Mouse (Mus musculus) layer of hippocampus, adult 18-20 months (tissue): ENCODE measurements around the gene Wdr81. TPM values are rescaled to one million over a fixed set of nuclear protein-coding genes. Genes with fewer than 3 reads are reported as not detected.

Source experiments
- DNase-seq, 2 experiments: peaks; one replicate each; pipeline ENCODE4 v3.0.0; 2022; ENCODE audit warnings: low spot score in 2 of 2
- total RNA-seq, 2 experiments: library from RNA; stranded (reverse); gene quantifications; 2 replicates each; pipeline ENCODE4 v1.2.3; 2021

Wdr81 gene
- total RNA-seq, 2 experiments from 2014 or later: 21.6 to 23.3 TPM

DNA sequence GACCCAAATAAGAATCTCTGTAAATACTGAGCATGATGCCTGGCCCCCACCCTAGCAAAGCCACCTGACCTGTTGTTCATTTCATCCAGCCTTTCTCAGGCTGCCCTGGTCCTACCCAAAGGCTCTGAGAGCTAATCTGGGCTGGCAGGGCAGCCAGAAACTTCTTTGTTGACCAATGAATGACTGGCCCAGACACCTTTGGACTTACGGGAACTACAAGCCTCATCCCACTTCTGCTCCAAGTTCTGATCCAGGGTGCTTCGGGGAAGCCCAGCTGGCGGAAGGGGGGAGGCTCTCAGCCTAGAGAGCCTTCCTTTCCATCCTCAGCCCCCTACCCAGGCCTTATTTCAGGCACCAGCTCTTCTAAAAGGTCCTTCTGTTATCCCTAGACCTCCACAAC, 15.7 kb downstream of the Wdr81 start:
- DNase-seq: no peak

DNA sequence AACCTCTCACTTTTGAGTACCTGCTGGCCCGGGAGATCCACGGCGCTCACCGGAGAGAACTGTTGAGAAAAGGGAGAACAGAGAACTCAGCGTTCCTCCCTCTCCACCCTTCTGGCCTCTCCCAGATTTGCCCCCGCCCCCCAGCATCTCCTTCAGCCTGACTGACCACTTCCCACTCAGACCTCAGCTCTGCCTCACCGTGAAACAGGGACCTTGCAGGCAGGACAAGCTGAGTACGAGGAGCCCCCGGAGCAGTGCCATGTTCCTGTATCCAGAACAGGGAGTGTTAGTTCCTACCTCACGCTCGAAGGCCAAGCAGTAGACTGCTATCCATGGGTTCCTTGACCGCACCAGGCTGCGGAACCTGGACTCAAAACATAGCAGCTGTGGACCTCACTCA, 16.3 kb downstream of the Wdr81 start:
- DNase-seq: no peak

DNA sequence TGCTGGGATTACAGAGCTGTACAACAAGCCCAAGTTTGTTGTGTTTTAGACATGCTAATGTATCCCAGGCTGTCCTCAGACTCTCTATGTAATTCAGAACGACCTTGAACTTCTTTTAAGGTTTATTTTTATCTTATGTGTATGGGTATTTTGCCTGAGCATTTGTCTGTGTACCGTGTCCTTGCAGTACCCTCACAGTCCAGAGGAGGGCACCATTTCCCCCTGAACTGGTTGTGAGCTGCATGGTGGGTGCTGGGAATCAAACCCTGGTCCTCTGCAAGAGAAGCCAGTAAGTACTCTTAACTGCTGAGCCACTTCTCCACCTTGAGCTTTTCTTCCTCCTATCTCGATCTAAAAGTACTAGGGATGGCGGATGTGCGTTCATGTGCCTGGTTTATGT, 20.4 kb downstream of the Wdr81 start:
- no peak for DNase-seq

DNA sequence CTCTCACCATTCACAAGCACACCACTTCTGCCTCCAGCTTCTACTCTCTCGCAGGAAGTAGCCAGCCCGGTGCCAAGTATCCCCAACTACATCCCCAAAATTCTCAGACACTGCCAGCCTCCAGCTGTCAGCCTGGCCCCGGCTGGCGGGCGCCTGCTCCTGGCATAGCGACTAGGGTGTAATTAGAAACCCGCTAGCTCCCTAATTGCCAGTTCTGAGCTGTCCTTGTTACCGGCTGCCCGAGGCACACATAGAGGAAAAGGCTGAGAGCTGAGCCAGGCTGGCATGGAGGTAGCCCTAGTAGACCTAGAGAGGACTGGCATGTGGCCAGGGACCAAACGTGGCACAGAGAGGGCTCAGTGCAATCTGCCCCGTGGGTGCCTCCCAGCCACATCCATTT, 23.2 kb downstream of the Wdr81 start:
- peak; percentile 58 to 80 for DNase-seq

DNA sequence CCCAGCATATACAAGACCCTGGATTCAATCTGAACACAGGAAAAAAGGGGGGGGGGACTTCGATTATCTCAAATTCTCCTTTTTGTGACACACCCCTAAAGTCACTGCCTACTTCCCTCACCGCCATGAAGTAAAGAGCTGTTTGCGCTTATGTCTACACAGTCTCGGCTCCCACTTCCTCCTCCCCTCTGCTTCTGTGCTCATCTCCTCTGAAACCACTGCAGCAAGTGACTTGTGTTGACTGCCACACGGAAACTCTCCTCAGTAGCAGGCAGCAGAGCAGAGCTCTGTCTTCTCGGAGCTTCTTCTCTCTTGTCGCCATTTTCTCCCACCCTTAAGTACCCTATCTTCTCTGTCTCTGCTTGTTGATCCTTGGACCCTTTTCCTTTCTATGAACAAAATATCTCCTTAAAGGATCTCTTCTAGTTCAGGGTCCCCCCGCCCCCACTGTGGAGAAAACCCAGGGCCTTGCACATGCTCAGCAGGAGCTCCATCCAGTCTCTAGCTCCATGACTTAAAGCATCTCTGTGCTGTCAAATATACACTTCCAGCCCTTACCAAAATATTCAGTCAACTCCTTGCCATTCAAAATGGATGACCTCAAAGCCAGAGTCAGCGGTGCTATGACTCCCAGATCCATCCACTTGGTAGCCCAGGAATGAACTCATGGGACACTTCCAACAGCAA, 25.4 kb downstream of the Wdr81 start:
- DNase-seq: no peak

DNA sequence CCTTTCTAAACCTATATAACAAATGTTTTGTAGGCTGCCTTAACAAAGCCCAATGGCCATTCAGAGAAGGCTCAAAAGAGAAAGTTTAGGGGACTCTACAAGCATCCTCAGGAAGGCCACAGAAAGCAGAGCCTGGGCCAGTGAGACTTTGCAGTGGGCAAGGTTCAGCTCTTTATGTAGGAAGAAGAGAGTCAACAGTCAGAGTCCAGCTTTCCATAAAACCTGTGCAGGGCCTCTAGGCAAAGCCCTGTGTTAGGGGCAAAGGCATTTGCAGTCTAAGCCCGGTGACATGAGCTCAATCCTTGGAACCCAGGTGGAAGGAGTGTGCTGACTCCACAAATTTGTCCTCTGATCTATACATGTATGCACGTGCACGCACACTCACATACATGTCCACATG, 30.1 kb downstream of the Wdr81 start:
- DNase-seq: no peak

DNA sequence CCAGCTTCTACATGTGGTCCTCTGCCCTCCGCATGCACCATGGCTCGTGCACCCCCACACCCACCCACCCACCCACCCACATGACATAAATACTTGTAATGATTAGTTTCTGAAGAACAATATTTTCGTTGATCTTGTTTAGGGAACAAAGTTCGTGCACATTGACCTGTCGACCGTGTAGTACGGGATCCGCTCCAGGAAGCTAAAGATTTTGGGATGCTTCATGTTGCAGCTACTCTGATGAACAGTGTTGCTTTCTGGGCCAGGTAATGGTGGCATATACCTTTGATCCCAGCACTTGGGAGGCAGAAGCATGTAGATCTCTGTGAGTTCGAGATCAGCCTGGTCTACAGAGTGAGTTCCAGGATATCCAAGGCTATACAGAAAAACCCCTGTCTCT, 30.5 kb downstream of the Wdr81 start:
- DNase-seq: no peak

DNA sequence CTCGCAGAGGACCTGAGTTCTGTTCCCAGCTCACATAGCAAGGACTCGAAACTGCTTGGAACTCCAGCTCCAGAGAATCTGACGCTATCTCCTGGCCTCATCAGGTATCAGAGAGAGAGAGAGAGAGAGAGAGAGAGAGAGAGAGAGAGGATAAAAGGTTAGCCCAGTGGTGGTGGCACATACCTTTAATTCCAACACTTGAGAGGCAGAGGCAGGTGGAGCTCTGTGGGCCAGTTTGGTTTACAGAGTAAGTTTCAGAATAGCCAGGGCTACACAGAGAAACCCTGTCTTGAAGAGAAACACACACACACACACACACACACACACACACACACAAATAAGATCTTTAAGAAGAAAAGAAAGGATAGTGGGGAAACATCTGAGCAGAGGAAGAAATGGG, 31.4 kb downstream of the Wdr81 start:
- no peak for DNase-seq

DNA sequence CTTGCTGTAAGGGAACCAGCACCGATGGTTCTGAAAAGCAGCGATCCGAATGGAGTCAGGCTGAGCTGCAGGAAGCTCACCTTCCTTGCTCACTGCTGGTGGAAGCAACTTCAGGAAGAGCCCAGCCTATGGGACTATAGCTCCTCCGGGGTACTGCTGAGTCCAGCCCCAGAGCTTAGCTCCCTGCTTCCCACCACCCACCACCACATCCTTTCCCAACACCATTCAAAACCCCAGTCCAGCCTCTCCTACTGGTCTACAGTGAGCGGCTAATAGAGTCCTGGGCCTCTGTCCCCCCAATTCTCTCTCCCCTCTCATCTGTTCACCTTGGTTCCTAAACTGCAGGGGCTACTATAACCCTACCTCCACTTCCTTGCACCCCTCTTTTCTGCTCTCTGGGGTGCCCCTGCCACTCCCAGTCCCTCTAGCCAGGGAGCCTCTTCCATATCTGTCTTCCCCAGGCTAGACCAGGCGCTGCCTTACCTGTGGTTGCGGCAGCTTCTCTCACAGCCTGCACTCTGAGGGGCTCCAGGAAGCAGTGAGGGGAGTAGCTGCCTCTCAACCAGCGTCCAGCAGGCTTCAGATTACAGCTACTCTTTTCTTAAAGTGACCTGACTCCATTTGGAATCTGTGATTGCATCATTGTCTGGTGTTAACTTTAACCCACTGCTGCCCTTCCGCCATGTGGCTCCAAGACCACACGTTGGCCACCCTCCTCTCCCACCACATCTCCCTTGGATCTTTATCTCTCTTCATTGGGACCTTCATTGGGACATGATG, 32.3 kb downstream of the Wdr81 start, which contains the start of gene Serpinf1:
Gene Serpinf1, minus strand, starts transcription at position 689 of the 780 bp plus-strand sequence.
- no peak for DNase-seq

DNA sequence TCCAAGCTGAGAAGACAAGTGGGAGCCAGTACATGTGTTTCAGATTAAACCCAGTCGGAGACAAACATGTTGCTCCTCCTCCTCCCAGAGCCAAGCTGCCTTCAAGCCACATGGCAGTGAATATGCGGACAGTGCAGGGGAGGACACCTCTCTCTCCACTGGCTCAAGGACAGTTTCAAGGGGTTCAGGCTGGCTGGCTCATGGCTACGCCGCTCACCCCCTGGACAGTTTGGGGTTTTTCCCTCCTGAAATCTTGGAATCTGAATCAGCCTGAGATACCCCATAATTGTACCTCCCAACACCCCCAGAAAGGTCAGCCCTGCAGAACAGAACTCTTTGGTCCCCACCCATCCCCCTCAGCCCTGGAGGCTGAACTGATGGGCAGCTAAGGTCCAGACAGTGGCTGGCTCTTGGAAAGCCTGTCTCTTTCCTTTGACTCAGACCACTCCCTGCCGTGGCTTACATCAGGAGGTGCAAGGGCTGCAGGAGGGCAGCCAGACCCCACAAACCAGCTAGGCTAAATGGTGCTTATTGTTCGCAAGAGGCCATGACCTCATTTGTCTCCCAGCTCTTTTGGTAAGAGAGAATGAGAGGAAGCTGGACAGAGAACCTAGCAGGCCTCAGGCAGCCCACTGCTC, 33.0 kb downstream of the Wdr81 start:
- DNase-seq: no peak

DNA sequence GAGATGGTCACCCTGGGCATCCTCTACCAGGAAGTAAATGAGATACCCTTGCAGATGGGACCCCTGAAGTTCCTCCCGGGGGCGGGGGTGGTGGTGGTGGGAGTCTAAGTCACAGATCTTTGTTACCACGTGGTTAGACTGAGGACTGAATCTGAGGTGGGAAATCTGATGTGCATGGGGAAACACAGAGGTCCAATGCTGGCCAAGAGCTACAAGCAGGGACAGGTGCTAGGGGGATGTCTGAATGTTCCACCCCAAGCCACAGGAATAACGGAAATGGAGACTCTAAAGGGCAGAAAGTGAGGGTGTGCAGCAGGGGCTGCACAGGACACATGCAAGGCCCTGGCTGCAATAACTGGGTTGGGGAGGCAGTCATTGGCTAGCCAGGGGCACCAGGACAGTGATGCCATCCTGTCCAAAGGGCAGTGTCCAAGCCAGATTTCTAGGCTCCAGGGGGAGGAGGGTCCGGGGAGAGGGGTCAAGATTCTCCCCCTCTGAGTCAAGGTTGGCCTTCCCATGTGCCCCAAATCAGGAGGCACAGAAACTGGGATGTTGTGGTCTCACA, 33.6 kb downstream of the Wdr81 start:
- no peak for DNase-seq

DNA sequence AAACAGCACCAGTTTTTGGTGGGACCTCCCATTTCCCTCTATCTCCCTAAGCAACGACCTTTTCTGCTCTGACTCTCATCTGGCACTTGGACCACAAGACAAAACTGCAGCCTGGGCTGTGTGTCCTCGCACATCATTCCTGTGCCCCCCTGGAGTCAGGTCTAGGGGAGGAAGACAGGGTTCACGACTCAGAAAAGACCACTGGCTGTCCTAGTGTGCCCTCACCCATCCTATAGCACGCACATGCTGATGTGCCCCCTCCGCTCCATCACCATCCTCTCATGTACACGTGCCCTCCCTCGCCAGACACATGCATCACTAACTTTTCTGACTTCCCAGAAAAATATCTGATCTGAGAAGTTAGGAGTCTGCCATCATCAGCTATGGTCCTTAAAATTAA, 34.5 kb downstream of the Wdr81 start:
- DNase-seq: no peak

DNA sequence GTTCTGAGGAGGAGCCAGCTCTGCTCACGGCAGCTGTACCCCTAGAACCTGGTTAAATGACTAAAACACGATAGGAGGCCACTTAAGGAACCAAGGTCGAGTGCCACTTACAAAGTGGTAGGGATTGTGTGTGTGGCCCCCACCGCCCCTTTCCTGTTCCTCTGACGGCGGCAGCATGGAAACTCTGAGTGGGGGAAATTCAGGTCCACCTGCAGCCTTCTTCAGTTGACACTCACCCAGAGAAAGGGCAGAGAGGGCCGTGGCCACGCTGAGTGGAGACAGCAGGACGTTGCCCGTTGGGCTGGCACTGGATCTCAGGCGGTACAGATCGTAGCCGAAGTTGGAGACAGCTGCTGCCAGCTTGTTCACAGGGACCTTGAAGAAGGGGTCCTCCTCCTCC, 38.5 kb downstream of the Wdr81 start:
- DNase-seq: no peak

DNA sequence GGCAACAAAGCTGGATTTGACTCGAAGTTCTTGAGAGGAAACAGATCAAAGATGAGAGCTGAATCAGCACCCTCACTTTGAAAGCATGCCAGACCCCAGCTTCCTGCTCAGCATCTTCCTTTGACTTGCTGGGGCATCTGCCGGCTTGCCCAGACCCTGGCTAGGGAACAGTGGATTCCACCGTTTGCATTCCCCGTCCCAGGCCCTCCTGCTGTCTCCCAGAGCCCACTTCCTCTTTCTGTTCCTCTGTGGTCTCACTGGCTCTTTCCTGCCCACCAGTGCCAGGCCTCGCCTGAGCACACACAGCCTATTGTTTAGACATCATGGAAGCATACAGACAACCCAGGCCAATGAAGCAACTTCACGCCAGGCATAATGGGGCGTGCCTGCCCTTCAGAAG, 39.4 kb downstream of the Wdr81 start:
- no peak for DNase-seq

DNA sequence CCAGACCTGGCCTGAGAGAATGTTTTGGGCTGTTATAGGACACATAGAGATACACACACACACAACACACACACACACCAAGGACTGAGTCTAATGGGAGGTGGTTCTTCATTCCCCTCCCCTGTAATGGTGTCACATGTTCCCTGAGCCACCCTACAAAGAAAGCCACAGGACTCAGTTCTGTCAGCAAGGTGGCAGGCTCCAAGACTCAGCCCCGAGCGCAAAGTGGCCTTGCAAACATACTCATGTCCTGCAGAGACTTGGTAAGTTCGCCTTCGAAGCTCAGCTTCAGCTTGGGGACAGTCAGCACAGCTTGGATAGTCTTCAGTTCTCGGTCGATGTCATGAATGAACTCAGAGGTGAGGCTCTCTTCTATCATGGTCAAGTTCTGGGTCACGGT, 43.9 kb downstream of the Wdr81 start:
- DNase-seq: no peak

DNA sequence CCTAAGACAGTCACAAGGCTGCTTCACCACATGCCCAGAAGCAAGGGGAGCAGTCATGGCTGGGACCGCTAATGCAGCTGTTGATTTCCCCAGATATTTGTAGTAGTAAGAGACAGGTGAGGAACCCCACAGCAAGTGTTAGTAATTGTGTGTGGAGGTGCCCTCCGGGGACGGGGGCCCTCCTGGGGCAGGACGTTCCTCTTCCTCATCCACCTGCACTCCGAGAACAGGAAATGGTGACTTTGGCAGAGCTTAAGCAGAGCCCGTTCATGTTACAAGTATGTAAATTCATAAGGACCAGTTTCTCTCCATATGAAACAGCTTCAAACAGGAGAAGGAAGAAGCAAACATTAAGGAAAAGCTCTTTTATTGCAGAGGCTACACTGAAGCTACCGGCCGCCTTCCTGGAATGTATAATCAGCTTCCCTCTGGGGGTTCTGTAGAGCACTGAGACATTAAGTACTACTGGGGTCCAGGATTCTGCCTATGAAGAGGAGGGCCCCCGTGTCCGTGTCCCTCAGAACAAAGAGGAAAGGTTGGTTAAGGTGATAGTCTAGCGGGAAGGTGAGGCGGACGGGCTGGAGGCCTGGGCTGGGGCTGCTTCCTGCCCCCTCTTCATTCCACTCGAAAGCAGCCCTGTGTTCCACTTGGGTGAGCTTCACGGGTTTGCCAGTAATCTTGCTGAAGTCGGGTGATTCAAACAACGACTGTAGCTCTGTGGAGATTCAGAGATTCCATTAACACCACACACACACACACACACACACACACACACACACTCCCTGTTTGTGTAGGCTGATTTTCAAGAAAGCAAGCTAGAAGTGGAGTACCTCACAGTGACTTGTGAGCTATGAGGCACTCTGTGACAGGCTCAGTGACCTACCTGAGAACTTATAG, 44.6 kb downstream of the Wdr81 start:
- DNase-seq: no peak

DNA sequence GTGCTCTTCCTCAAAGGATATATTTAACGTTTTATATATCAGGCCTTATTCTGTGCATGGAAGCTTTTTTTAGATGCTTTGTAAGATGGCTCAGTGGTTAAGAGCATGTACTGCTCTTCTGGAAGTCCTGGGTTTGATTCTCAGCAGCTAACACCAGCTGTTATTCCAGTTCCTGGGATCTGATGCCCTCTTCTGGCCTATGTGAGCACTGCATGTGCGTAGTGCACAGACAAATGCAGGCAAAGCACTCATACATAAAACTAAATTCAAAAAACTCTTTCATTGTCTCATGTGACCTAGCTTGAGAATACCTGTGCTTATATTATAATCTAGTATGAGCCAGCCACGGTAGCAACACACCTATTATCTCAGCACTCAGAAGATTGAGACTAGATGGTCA, 47.7 kb downstream of the Wdr81 start:
- DNase-seq: no peak

DNA sequence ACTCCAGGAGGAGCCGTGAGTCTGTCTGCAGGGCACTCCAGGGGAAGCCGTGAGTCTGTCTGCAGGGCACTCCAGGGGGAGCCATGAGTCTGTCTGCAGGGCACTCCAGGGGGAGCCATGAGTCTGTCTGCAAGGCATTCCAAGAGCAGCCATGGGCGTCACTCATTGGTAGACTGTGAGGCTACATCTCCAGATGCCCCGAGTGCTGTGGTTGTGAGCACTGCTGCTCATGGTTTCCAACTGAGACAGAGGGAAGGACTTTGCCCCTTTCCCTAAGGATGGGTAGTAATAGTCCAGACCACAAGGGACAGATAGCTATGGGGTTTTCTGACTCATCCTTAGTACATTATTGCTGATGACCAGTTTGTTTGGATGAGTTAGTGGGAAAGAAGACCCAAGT, 48.4 kb downstream of the Wdr81 start:
- DNase-seq: no peak

DNA sequence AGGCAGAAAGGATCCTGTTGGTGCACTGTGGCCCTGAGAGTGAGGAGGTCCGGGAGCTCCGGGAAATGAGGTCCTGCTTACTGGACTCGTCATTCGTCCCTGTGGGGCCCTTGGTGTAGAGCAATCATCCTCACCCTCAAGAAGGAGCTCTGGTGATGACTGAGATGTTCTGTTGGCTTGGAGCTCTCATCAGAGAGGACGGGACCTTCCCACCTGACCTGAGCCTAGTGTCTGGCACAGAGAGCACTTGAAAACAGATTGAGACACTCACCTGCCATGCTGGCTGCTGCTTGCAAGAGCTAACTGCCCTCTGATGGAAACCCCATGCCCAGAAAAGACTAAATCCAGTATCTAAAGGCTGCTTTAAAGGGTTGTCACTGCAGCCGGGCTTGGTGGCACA, 49.7 kb downstream of the Wdr81 start:
- no peak for DNase-seq

DNA sequence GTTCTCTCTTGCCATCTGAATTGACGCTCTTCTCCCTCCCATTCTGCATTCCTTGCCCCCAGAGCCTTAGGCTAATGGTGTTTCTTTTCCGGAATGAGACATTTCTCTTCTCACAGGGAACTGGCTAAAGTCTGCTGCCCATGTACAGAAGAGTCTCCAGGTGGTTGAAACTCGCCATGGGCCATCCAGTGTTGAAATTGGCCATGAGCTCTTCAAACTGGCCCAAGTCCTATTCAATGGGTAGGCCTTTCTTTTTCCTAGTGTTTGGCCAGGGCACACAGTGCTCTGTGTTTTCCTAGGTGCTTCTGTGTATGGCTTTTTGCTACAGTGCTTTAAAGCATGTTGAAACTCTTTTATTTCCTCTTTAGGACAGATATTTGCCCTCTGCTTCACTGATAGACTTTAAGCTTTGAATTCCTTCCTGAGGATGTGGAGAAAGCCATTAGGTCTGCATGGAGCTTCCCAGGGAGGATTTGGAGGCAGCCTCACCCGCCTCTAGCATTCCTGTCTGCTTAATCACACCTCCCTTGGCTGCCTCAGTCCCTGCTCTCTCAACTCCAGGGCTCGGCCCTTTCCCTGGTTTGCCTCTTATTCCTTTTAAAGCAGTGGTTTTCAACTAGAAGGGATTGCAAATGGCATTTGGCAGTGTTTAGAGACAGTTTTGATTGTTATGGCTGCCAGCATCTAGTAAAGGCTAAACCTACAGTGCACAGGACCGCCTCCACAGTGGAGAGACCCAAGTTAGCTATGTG, 51.0 kb downstream of the Wdr81 start:
- DNase-seq: no peak
